Mouse (Mus musculus) liver, postnatal 0 days (tissue): ENCODE measurements around the gene Ifi207. TPM values are rescaled to one million over a fixed set of nuclear protein-coding genes. Genes with fewer than 3 reads are reported as not detected.
"Not testable (repeated sequence)": the region's sequence is repeated elsewhere in the genome, so short reads cannot be mapped to it uniquely, and the experiment has no call there.

Source experiments
- ATAC-seq: fragments of 200-750 bp; cut with Nextera tagmentation; 2 replicates; pipeline ENCODE4 v1.8.0; 2017; ENCODE audit warnings: mild to moderate bottlenecking, moderate library complexity
- DNase-seq: peaks from one replicate; pipeline ENCODE4 v3.0.0-alpha.2; 2016
- H3K27ac ChIP-seq: fragments of 300-500 bp; sonication (generic); 2 replicates; pipeline ENCODE4 v1.5.1; 2014; ENCODE audit warnings: antibody characterized with exemption, moderate library complexity, mild to moderate bottlenecking, low read depth
- H3K27me3 ChIP-seq: fragments of 300-500 bp; sonication (generic); 2 replicates; pipeline ENCODE4 v1.6.1; 2014; ENCODE audit warnings: low read length, control low read depth, mixed read lengths; ENCODE audit not compliant: insufficient read depth
- H3K36me3 ChIP-seq: fragments of 300-500 bp; sonication (generic); replicated peaks from 2 replicates; pipeline ENCODE4 v1.6.1; 2014; ENCODE audit warnings: mild to moderate bottlenecking, control low read depth, low read length, moderate library complexity, mixed read lengths; ENCODE audit not compliant: insufficient read depth
- H3K4me1 ChIP-seq: fragments of 300-500 bp; sonication (generic); 2 replicates; pipeline ENCODE4 v1.6.1; 2014; ENCODE audit warnings: antibody characterized with exemption, mild to moderate bottlenecking, control low read depth; ENCODE audit not compliant: insufficient read depth
- H3K4me2 ChIP-seq: fragments of 300-500 bp; sonication (generic); 2 replicates; pipeline ENCODE4 v1.6.1; 2014; ENCODE audit warnings: low read depth, mild to moderate bottlenecking, low read length, moderate library complexity, mixed read lengths
- H3K4me3 ChIP-seq: fragments of 300-500 bp; sonication (generic); 2 replicates; pipeline ENCODE4 v1.5.1; 2014; ENCODE audit warnings: low read depth, low read length
- H3K9ac ChIP-seq: fragments of 300-500 bp; sonication (generic); replicated peaks from 2 replicates; pipeline ENCODE4 v1.6.1; 2014; ENCODE audit warnings: mild to moderate bottlenecking, moderate library complexity
- H3K9me3 ChIP-seq: fragments of 300-500 bp; sonication (generic); 2 replicates; pipeline ENCODE4 v1.6.1; 2016; ENCODE audit warnings: mild to moderate bottlenecking, control low read depth, low read length, mixed read lengths
- CTCF ChIP-seq: sonication (generic); IDR thresholded peaks from 2 replicates; pipeline ENCODE4 v1.5.1; 2016; ENCODE audit warnings: antibody characterized with exemption, low read depth
- EP300 ChIP-seq: IDR thresholded peaks from 2 replicates; pipeline ENCODE4 v1.6.1; 2016; ENCODE audit warnings: antibody characterized with exemption, low read depth, mild to moderate bottlenecking
- WGBS: fragments of 180-500 bp; shearing (Covaris S2); extraction: QIAGEN DNeasy Blood & Tissue Kit; methylation state at CpG from one replicate; pipeline ENCODE4 v1.1.7; 2014; ENCODE audit not compliant: insufficient replicate concordance; 5-methylcytosine and 5-hydroxymethylcytosine counted together
- polyA plus RNA-seq: library from polyadenylated mRNA; unstranded; fragments of >200 nt; fragmentation: Nextera tagmentation; extraction: Ambion mirVana; gene quantifications from 2 replicates; pipeline ENCODE4 v1.2.1, GENCODE M21; 2015

Gene Ifi207
- 2.5 TPM in 2 replicates for polyA plus RNA-seq

DNA sequence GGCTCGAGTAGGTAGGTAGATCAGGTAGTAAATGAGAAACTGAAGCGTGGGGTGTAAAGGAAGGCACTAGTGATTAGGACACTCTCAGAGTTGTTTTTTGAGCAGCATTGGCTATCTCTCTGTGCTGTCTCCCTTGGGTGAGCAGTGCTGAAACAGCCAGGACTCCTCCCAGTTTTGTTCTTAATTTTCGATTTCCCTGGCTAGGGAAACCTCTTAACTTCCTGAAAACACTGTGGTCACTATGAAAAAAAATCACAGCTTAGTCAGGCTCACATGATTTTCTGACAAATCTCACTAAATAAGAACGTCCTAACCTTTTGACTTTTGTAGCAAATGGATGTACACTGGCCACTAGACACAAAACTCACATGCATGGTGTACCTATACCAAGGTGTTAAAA is at the start of gene Ifi207:
Ifi207 (minus strand) TSS at position 92 of the 400 bp plus-strand sequence.
- Histone ChIP-seq H3K4me3 (no peak within 1 kb of the TSS), H3K4me1 (no peaks in the 10 kb centered on the region), H3K27me3 (no peaks in the 10 kb centered on the region), H3K9me3 (no peaks in the 10 kb centered on the region; the same call in 1 of the 2 replicates), H3K9ac (no peak within 1 kb of the TSS), H3K4me2 (no peak within 1 kb of the TSS), H3K27ac (peak within 1 kb of the TSS; percentile 69), H3K36me3 (no peaks in the 10 kb centered on the region)
- DNase-seq: no peak
- no peak for TF ChIP-seq CTCF
- peak; percentile 72 for ATAC-seq
- 44% methylated on average over 4 of the region's 4 CpGs for WGBS

DNA sequence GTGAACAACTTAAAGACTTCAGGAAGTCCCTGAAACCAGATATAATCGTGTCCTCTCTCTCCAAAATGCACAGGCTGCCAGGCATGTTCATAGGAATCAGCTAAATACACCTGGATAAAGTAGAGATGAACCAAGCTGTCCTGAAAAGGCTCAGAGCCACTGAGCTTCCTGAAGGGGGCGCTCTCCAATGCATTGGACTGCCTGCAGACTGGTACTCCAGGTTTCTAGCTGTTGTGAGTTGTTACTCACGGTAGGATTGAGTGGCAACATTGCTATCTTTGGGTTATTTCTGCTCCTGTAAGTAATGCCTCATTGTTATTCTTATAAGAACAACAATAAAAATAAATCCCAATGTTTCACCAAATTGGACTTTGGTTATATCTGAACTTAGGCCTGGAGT is 31.9 kb upstream of the Ifi207 start:
- H3K36me3 ChIP-seq, H3K9me3 ChIP-seq, ATAC-seq, H3K9ac ChIP-seq, H3K4me2 ChIP-seq, H3K27ac ChIP-seq, H3K4me3 ChIP-seq, DNase-seq, H3K27me3 ChIP-seq, H3K4me1 ChIP-seq: not testable (repeated sequence)
- 0 out of 2 replicates have a peak, but pooled peaks have one; percentile 5 for TF ChIP-seq CTCF
- WGBS: 73% methylated on average over 2 of the region's 3 CpGs

DNA sequence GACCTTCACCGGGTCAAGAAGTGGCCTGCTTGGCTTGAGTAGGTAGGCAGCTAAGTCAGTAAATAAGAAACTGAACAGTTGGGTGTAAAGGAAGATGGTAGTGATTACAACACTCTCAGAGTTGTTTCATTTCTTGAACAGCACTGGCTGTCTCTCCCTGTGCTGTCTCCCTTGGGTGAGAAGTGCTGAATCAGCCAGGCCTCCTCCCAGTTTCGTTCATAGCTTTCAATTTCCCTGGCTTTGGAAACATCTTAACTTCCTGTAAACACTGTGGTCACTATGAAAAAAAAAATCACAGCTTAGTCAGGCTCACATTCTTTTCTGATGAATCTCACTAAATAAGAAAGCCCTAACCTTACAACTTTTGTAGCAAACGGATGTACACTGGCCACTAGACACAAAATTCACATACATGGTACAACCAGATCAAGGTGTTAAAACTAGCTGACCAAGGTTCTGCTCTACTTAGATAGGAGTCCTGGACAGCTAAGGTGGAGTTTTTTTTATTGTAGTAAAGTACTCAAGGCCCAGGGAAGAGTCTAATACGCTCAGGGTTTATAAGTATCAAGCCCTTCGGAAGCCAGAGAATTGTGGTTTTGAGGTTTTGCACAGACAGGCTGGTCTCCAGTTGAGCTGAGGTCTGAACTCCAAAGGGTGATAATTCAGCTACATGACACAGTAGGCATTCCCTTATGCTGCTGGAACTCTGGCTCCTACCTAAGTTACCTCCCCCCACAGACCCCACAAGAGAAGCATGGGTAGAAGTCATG is 25.5 kb upstream of the Ifi207 start, which contains the start of gene Ifi204:
Ifi204 (minus strand) TSS at position 96 of the 770 bp plus-strand sequence.
- H3K9me3 ChIP-seq: not testable (repeated sequence)
- ATAC-seq: peak; percentile 86

DNA sequence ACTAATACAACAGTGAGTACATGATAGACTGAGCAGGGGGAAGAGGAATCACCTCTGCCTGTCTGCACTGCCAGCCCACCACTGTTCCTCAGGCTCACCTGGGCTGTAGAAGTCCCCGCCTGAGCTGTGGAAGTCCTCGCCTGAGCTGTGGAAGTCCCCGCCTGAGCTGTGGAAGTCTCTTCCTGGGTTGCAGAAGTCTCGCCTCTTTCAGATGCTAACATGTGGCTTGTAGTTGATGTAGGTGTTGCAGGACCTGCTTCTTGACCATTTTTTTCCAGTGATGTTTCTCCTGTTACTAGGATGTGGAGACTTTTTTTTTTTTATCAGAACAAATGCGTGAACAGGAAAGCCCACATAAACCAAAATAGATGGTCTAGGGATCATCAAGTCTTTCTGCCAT is 18.5 kb upstream of the Ifi207 start:
- ATAC-seq, H3K27ac ChIP-seq, H3K9ac ChIP-seq, DNase-seq, H3K4me3 ChIP-seq, H3K4me2 ChIP-seq, H3K36me3 ChIP-seq, H3K9me3 ChIP-seq, H3K4me1 ChIP-seq, H3K27me3 ChIP-seq: not testable (repeated sequence)
- WGBS: 63% methylated on average over 4 of the region's 5 CpGs

More for the DNA sequence above, 25.5 kb upstream of the Ifi207 start, which contains the start of gene Ifi204:
- H3K27me3 ChIP-seq, H3K4me3 ChIP-seq, H3K36me3 ChIP-seq, H3K9ac ChIP-seq, H3K4me2 ChIP-seq, H3K4me1 ChIP-seq: not testable (repeated sequence)
- peak; percentile 19 for DNase-seq
- 36% methylated on average over 5 of the region's 5 CpGs for WGBS
- TF ChIP-seq EP300: 0 out of 2 replicates have a peak, but pooled peaks have one; percentile 15
- peak within 1 kb of the TSS; percentile 49 for H3K27ac ChIP-seq

DNA sequence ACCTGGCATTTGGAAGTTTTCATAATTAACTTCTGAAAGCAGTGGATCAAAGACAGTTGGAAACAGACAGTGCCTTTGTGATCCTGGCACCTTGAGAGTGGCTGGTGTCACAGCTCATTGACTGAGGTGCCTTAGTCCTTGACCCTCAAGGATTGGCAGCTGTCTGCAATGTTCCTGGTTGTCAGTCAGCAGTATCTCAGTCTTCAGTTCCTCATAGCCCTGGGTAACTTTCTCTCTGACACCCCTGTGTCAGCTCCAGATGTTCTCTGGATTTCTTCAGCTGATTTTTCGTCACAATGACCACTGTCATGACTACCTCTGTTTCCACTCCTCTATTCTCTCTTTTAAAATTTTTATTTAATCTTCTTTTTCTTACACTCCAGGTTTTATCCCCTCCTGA is 715 bp upstream of the Ifi207 start:
- Histone ChIP-seq H3K4me2 (no peak overlapping the region), H3K36me3 (no peaks in the 10 kb centered on the region), H3K4me1 (no peaks in the 10 kb centered on the region), H3K9ac (no peak overlapping the region), H3K27me3 (no peaks in the 10 kb centered on the region), H3K4me3 (no peak overlapping the region), H3K27ac (peak overlapping the region; percentile 69), H3K9me3 (no peaks in the 10 kb centered on the region; the same call in 1 of the 2 replicates)
- DNase-seq: no peak
- 53% methylated on average over 1 of the region's 1 CpGs for WGBS
- TF ChIP-seq EP300 (no peak), CTCF (no peak)
- ATAC-seq: peak; percentile 66

DNA sequence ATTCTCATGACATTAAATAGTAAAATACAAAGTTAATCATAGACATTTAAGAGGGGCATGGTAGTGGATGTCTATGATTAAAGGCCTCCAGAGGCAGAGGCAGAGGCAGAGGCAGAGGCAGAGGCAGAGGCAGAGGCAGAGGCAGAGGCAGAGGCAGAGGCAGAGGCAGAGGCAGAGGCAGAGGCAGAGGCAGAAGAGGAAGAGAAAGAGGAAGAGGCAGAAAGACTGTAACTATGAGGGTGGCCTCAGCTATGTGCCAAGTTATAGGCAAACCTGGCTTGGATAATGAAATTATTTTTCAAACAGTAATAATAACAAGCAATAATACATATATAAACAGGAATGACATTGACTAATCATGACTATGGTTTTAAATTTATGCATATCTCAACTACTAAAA is 1.0 kb downstream of the Ifi207 start:
- Histone ChIP-seq H3K4me1 (no peaks in the 10 kb centered on the region), H3K4me2 (no peak overlapping the region), H3K36me3 (no peaks in the 10 kb centered on the region), H3K4me3 (no peak overlapping the region), H3K27ac (no peak overlapping the region), H3K27me3 (no peaks in the 10 kb centered on the region), H3K9me3 (no peaks in the 10 kb centered on the region; the same call in 1 of the 2 replicates), H3K9ac (no peak overlapping the region)
- TF ChIP-seq CTCF (no peak), EP300 (no peak)
- DNase-seq (no peak), ATAC-seq (no peak)
